In the genomic region with DNA sequence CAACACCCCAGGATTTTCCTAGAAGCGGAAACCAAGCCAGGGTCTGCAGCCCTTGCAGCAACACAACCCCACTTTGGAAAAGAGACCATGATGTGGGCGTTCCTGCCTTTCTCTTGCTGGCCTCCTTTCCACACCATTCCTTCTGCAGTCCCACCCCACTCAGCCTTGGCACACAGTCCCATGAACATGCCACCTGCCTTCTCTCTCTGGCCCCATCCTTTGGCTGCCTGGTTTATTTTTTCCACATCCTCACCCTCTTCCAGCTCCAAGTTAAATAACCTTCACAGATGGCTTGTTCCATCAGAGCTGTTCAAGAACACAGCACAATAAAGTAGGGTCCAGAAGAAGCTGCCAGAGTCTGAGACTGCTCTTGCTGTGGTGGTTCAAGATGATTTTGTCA, we compare ENCODE assay signal across 11 mouse cellular contexts. TPM values are rescaled to one million over a fixed set of nuclear protein-coding genes. Genes with fewer than 3 reads are reported as not detected.
DNase-seq lines count a peak whose midpoint lies in the region; ATAC-seq and TF ChIP-seq lines count a peak whose summit lies in the region.
"Had no signal": no experiment of that assay in that cellular context is flagged by ENCODE, and none has a peak within 500 bp of the region (broad histone marks: within the 10 kb centered on the region; RNA-seq: fewer than 3 reads in every experiment).

No protein-coding gene starts in this region.

- no peaks in the 10 kb centered on the region for H3K36me3 ChIP-seq in heart, embryonic 15.5 days

- no peak for TF ChIP-seq POLR2A in cerebellum, adult 2 months (IDR thresholded peaks at IDR 0.05; ENCODE audit: borderline replicate concordance, insufficient read depth, low read length)

- no peak for DNase-seq in heart, adult 9 months (ENCODE audit: low spot score in 2 of 2)
- peak; percentile 44 for DNase-seq in cerebellum, adult 11 months
- peak; percentile 52 to 77 for DNase-seq in cerebellum, adult 2 months
- DNase-seq in left cerebral cortex, adult 2 months (ENCODE audit: extremely low spot score in 1 of 2, low spot score in 2 of 2) = peak in 1 of 2 experiments; percentile 56
- no peak for DNase-seq in testis, postnatal 14 days (ENCODE audit: low spot score)
- DNase-seq: adrenal gland, postnatal 25 days; kidney, postnatal 14 days; lung, postnatal 14 days had no signal

- no peaks in the 10 kb centered on the region for H3K27me3 ChIP-seq in heart, embryonic 15.5 days
- no peaks in the 10 kb centered on the region for H3K27me3 ChIP-seq in cerebellum, adult 2 months (ENCODE audit: control insufficient read depth, insufficient read depth, low read length)

- peaks cover 22% of the 10 kb centered on the region for H3K4me1 ChIP-seq in heart, embryonic 15.5 days (replicated peaks)
- peaks cover 22% of the 10 kb centered on the region for H3K4me1 ChIP-seq in cerebellum, adult 2 months (ENCODE audit: control insufficient read depth, insufficient read depth, low read length)

- H3K4me2 ChIP-seq in heart, embryonic 15.5 days = no peak overlapping the region
- H3K4me2 ChIP-seq: liver, embryonic 11.5 days had no signal

- no peak overlapping the region for H3K4me3 ChIP-seq in heart, embryonic 15.5 days
- no peak overlapping the region for H3K4me3 ChIP-seq in cerebellum, adult 2 months (replicated peaks; ENCODE audit: insufficient read depth, low read depth, low read length)
- H3K4me3 ChIP-seq in left cerebral cortex, adult 2 months = no peak overlapping the region

- no peak for TF ChIP-seq CTCF in cerebellum, adult 2 months (IDR thresholded peaks at IDR 0.05; ENCODE audit: borderline replicate concordance, insufficient read depth, low read depth, low read length)
- no peak for TF ChIP-seq CTCF in left cerebral cortex, adult 2 months (IDR thresholded peaks at IDR 0.05)

- no peaks in the 10 kb centered on the region for H3K9me3 ChIP-seq in heart, embryonic 15.5 days (replicated peaks)

- intact Hi-C loops in left cerebral cortex, adult 2 months (cut with DNase I) = loop anchor here (5.0 kb wide), 2 partner anchors 67 to 127 kb away; no protein-coding TSS in a partner anchor

- no peak for ATAC-seq in heart, embryonic 15.5 days (replicated peaks; ENCODE audit: insufficient number of reproducible peaks, insufficient read depth, low FRiP score, low read depth)
- ATAC-seq in megakaryocyte, adult 5-6 weeks (ENCODE audit: poor library complexity, severe bottlenecking) = no peak

- 80% methylated on average over 2 of the region's 2 CpGs for WGBS in heart, embryonic 15.5 days
- 41% methylated on average over 2 of the region's 2 CpGs for WGBS in cerebellum, adult 2 months

- peak overlapping the region; percentile 1; the same call in 1 of the 2 replicates for H3K27ac ChIP-seq in heart, embryonic 15.5 days
- H3K27ac ChIP-seq in cerebellum, adult 2 months (ENCODE audit: insufficient read depth, low read length) = peak overlapping the region; percentile 67
- peak overlapping the region; percentile 66 for H3K27ac ChIP-seq in left cerebral cortex, adult 2 months

- H3K9ac ChIP-seq in heart, embryonic 15.5 days = no peak overlapping the region

RNA-seq across cellular contexts. Expression of a gene that starts 50.0 kb away (rescaled TPM):
- 11.0 and 18.0 TPM in 2 replicates for polyA plus RNA-seq in heart, embryonic 15.5 days (2015; fragmentation: Nextera tagmentation; extraction: Ambion mirVana)
- polyA plus RNA-seq in cerebellum, adult 2 months (2012; rRNA removed) = 3.0 and 3.7 TPM in 2 replicates
- 1 to 10 TPM; 3.3 to 3.9 TPM for total RNA-seq in left cerebral cortex, adult 2 months (2021)
- 0.14 TPM in 1 of 2 replicates, not detected in the other for total RNA-seq in megakaryocyte, adult 5-6 weeks (2015)
- total RNA-seq in megakaryocyte, adult 5-6 weeks (2017) = 0.04 and 0.07 TPM in 2 replicates

RNA-seq across cellular contexts. Expression of a gene that starts 59.3 kb away (rescaled TPM):
- polyA plus RNA-seq in heart, embryonic 15.5 days (2015; fragmentation: Nextera tagmentation; extraction: Ambion mirVana) = 14.4 and 17.5 TPM in 2 replicates
- 15.3 and 16.3 TPM in 2 replicates for polyA plus RNA-seq in cerebellum, adult 2 months (2012; rRNA removed)
- total RNA-seq in left cerebral cortex, adult 2 months (2021) = 10 to 100 TPM; 12.1 to 12.7 TPM
- total RNA-seq in megakaryocyte, adult 5-6 weeks (2015) = 11.5 and 17.2 TPM in 2 replicates
- total RNA-seq in megakaryocyte, adult 5-6 weeks (2017) = 7.8 and 11.0 TPM in 2 replicates

Comparison
In these comparisons a context has a peak if more than half of its experiments do, and no peak if none do; other contexts are left out.
1. H3K27ac ChIP-seq: peak in every context shown above with its lines; median percentile 67 in cerebellum, adult 2 months; 66 in left cerebral cortex, adult 2 months; 1 in heart, embryonic 15.5 days.
2. DNase-seq: peak in cerebellum, adult 11 months (single experiment) and cerebellum, adult 2 months (2 of 2); none in heart, adult 9 months (0 of 2) and testis, postnatal 14 days (single experiment).